Mouse (Mus musculus) liver, embryonic 16.5 days (tissue): ENCODE measurements at regions not wholly inside any gene's neighbourhood (a gene's known extent, or its start where the extent isn't known, plus 50 kb on each side); places are given as distances from the start of the nearest gene placed in this dataset. TPM values are rescaled to one million over a fixed set of nuclear protein-coding genes. Genes with fewer than 3 reads are reported as not detected.

Source experiments
- microRNA counts: library from miRNA; unstranded; fragments of <30 nt; microRNA quantifications from one replicate; lab custom pipeline; 2016
- microRNA-seq: library from miRNA; unstranded; fragments of <30 nt; microRNA quantifications from one replicate; pipeline ENCODE4, GENCODE M21; 2016

MicroRNAs encoded in the stretch of these regions (microRNA counts, 519-probe panel; counts per million panel counts)
- microRNA mmu-miR-129-3p (lab: Ali Mortazavi, UCI) (2,355 counts per million, percentile 53 among the panel's probes with 10 or more counts), microRNA mmu-miR-129-5p (lab: Ali Mortazavi, UCI) (2,355 counts per million, percentile 53 among the panel's probes with 10 or more counts)

Small RNAs in the stretch of these regions (microRNA-seq; reads per million reads assigned to microRNA genes)
- gene Mir129-2, result not detected
- gene Mir129b, result not detected
